Mouse (Mus musculus) lung, embryonic 16.5 days (tissue): ENCODE measurements at regions not wholly inside any gene's neighbourhood (a gene's known extent, or its start where the extent isn't known, plus 50 kb on each side); places are given as distances from the start of the nearest gene placed in this dataset.
A peak's percentile ranks its signal among the peaks of the same experiment; 100 is the strongest.
"Not testable (repeated sequence)": the region's sequence is repeated elsewhere in the genome, so short reads cannot be mapped to it uniquely, and the experiment has no call there.

Source experiments
- ATAC-seq: fragments of 200-750 bp; cut with Nextera tagmentation; 2 replicates; pipeline ENCODE4 v1.8.0; 2017; ENCODE audit warnings: low read depth, mild to moderate bottlenecking, moderate library complexity
- H3K27ac ChIP-seq: fragments of 300-500 bp; sonication (generic); 2 replicates; pipeline ENCODE4 v1.5.1; 2014; ENCODE audit warnings: mild to moderate bottlenecking, control low read depth, low read length
- H3K27me3 ChIP-seq: fragments of 300-500 bp; sonication (generic); 2 replicates; pipeline ENCODE4 v1.6.1; 2014; ENCODE audit warnings: low read depth, low read length, mixed read lengths; ENCODE audit not compliant: control insufficient read depth, insufficient read depth
- H3K36me3 ChIP-seq: fragments of 300-500 bp; sonication (generic); 2 replicates; pipeline ENCODE4 v1.6.1; 2014; ENCODE audit warnings: low read length; ENCODE audit not compliant: control insufficient read depth, insufficient read depth
- H3K4me1 ChIP-seq: fragments of 300-500 bp; sonication (generic); replicated peaks from 2 replicates; pipeline ENCODE4 v1.6.1; 2014; ENCODE audit warnings: low read length, mixed read lengths; ENCODE audit not compliant: control insufficient read depth, insufficient read depth
- H3K4me2 ChIP-seq: fragments of 300-500 bp; sonication (generic); 2 replicates; pipeline ENCODE4 v1.6.1; 2014; ENCODE audit warnings: low read depth, low read length, control low read depth
- H3K4me3 ChIP-seq: fragments of 300-500 bp; sonication (generic); 2 replicates; pipeline ENCODE4 v1.5.1; 2014; ENCODE audit warnings: mild to moderate bottlenecking, low read length, control low read depth
- H3K9ac ChIP-seq: fragments of 300-500 bp; sonication (generic); 2 replicates; pipeline ENCODE4 v1.6.1; 2014; ENCODE audit warnings: low read length, control low read depth
- H3K9me3 ChIP-seq: fragments of 300-500 bp; sonication (generic); 2 replicates; pipeline ENCODE4 v1.6.1; 2016; ENCODE audit warnings: low read length; ENCODE audit not compliant: control insufficient read depth
- WGBS: fragments of 180-500 bp; shearing (Covaris S2); extraction: QIAGEN DNeasy Blood & Tissue Kit; methylation state at CpG from one replicate; pipeline ENCODE4 v1.1.7; 2014; 5-methylcytosine and 5-hydroxymethylcytosine counted together

DNA sequence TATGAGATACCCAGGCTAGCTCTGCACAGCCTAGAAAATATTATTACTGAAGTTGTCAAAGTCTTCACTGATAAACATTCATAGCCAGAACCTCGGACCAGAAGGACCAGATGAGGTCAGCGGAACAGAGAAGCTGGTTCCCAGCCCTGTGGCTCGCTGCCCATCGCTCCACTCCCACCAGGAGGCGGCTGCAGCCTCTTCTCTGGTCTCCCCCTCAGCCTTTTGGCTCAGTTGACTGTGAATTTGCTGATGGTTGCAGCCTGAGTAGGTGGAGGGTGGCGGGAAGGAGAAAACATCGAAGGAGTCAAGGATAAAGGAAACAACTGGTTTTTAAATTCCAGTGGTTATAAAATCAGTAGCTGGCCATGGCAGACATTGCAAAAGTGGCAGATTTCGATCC, 221.7 kb upstream of the Klf3 start:
- Histone ChIP-seq H3K27me3 (no peaks in the 10 kb centered on the region), H3K4me3 (no peak overlapping the region), H3K27ac (no peak overlapping the region), H3K9ac (no peak overlapping the region), H3K4me2 (no peak overlapping the region), H3K36me3 (no peaks in the 10 kb centered on the region), H3K9me3 (no peaks in the 10 kb centered on the region), H3K4me1 (peaks cover 31% of the 10 kb centered on the region)
- ATAC-seq: peak; percentile 41; the same call in 1 of the 2 replicates
- 49% methylated on average over 8 of the region's 8 CpGs for WGBS

DNA sequence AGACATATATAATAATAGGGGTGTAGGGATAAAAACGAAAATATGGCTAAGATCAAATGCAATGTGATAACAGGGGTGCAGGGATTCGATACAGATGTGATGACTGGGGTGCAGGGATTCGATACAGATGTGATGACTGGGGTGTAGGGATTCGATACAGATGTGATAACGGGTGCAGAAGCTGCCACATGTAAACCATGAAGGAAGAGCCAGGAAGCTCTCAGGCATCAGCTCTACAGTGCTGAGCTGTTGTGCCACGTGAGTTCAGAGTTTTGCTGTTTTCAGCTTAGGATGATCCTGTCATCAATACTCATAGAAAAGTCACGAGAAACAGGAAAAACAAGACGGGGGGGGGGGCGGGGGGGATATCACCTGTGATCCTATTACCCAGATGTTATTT, 221.2 kb upstream of the Klf3 start:
- no peaks in the 10 kb centered on the region for H3K9me3 ChIP-seq
- H3K36me3 ChIP-seq: no peaks in the 10 kb centered on the region
- peaks cover 28% of the 10 kb centered on the region for H3K4me1 ChIP-seq
- ATAC-seq: no peak
- H3K27me3 ChIP-seq: no peaks in the 10 kb centered on the region
- 66% methylated on average over 9 of the region's 9 CpGs for WGBS
- H3K27ac ChIP-seq: no peak overlapping the region
- no peak overlapping the region for H3K4me2 ChIP-seq
- H3K9ac ChIP-seq: no peak overlapping the region
- no peak overlapping the region for H3K4me3 ChIP-seq

DNA sequence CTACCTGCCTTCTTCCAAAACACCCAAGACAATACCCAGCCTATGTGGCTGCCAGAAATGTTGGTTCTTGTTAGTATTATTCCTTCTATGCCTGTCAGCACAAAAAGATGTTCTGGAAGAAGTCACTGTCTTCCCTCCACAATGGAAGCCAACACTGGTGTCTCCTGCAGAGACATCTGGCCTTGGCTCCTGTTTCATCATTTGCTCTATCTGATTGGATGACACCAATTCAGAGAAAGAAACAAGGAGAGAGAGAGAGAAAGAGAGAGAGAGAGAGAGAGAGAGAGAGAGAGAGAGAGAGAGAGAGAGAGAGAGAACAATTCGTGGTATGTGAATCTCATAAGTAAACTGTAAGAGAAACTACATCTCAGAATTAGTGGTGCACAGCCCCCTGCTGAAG, 218.9 kb upstream of the Klf3 start:
- Histone ChIP-seq H3K4me1 (peaks cover 25% of the 10 kb centered on the region), H3K9me3 (no peaks in the 10 kb centered on the region), H3K4me2 (no peak overlapping the region), H3K4me3 (no peak overlapping the region), H3K9ac (no peak overlapping the region), H3K36me3 (no peaks in the 10 kb centered on the region), H3K27me3 (no peaks in the 10 kb centered on the region), H3K27ac (no peak overlapping the region)
- 53% methylated on average over 1 of the region's 1 CpGs for WGBS
- no peak for ATAC-seq

DNA sequence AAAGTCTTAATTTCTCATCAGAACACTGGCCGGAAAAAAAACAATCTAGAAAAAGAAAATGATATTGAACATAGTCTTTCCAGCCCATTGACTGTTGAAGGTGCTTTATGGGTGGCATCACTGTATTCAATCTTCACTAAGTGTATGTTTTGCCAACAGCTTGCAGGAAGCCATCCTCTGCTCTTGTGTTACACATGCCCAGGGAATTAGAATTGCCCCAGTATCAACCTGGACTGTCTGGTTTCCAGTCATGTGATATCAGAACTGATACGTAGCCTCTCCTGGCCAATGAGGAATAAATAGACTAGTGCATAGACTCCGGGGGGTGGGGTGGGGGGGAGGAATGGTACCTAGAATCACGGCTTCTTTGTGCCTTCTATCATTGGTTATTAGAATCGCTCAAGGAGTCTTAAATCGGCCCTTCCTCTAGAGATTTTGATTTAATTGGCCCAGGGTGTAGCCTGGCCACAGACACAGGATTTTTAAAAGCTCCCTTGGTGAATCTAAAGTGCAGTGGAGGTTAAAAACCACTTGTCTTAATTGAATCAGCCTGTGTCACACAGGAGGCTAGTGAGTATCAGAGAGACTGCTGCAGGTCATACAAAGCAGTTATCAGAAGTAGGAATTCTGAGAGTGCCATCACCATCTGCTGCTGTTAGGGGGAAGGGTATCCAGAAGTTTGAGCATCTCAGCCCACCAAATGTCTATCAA, 218.0 kb upstream of the Klf3 start:
- Histone ChIP-seq H3K9ac (no peak overlapping the region), H3K4me2 (no peak overlapping the region), H3K27me3 (no peaks in the 10 kb centered on the region), H3K36me3 (no peaks in the 10 kb centered on the region), H3K9me3 (no peaks in the 10 kb centered on the region), H3K27ac (no peak overlapping the region), H3K4me3 (no peak overlapping the region), H3K4me1 (peaks cover 15% of the 10 kb centered on the region)
- no peak for ATAC-seq
- WGBS: 84% methylated on average over 6 of the region's 6 CpGs

- H3K9me3 ChIP-seq: no peaks in the 10 kb centered on the region
- H3K27me3 ChIP-seq: no peaks in the 10 kb centered on the region
- H3K4me2 ChIP-seq: no peak overlapping the region
- no peak for ATAC-seq
- peaks cover 12% of the 10 kb centered on the region for H3K4me1 ChIP-seq
- no peak overlapping the region for H3K4me3 ChIP-seq
- no peak overlapping the region for H3K27ac ChIP-seq
- no peaks in the 10 kb centered on the region for H3K36me3 ChIP-seq
- no peak overlapping the region for H3K9ac ChIP-seq
- WGBS: 86% methylated on average over 6 of the region's 6 CpGs
Measured at GRCm38 (mm10) chr5:64586316-64586715, 216.9 kb upstream of the Klf3 start.

DNA sequence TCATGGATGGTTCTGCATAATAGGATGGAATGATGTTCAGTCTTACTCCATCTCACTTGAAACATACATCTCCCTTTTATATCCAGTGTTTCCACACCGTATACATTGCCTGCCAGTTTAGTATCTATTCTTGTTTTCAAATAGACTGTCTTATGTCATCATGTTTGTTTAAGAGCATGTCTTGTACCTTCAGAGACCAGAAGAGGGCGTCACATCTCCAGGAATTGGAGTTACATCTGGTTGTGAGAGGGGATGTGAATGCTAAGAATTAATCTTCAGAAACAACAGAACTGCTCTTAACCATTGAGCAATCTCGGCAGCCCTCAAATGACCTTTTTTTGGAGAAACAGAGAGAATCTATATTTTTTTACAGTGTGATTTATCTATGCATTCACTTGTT, 216.3 kb upstream of the Klf3 start:
- H3K36me3 ChIP-seq: no peaks in the 10 kb centered on the region
- no peak overlapping the region for H3K9ac ChIP-seq
- H3K4me1 ChIP-seq: peaks cover 10% of the 10 kb centered on the region
- H3K4me2 ChIP-seq: no peak overlapping the region
- 81% methylated on average over 3 of the region's 3 CpGs for WGBS
- no peaks in the 10 kb centered on the region for H3K9me3 ChIP-seq
- no peak overlapping the region for H3K27ac ChIP-seq
- no peak overlapping the region for H3K4me3 ChIP-seq
- ATAC-seq: no peak
- H3K27me3 ChIP-seq: no peaks in the 10 kb centered on the region

- 20% methylated on average over 8 of the region's 8 CpGs for WGBS
- no peak overlapping the region for H3K4me2 ChIP-seq
- no peak overlapping the region for H3K4me3 ChIP-seq
- H3K36me3 ChIP-seq: no peaks in the 10 kb centered on the region
- ATAC-seq: peak; percentile 65
- no peak overlapping the region for H3K9ac ChIP-seq
- no peaks in the 10 kb centered on the region for H3K27me3 ChIP-seq
- H3K9me3 ChIP-seq: no peaks in the 10 kb centered on the region
- peaks cover 10% of the 10 kb centered on the region for H3K4me1 ChIP-seq
- H3K27ac ChIP-seq: peak overlapping the region; percentile 50
Measured at GRCm38 (mm10) chr5:64587895-64588738, 215.1 kb upstream of the Klf3 start.

GRCm38 (mm10) chr5:64588768-64589167, 214.4 kb upstream of the Klf3 start:
- H3K36me3 ChIP-seq, H3K9ac ChIP-seq, ATAC-seq, H3K9me3 ChIP-seq, H3K4me1 ChIP-seq, H3K27ac ChIP-seq, H3K4me3 ChIP-seq, H3K27me3 ChIP-seq, H3K4me2 ChIP-seq: not testable (repeated sequence)
- WGBS: 92% methylated on average over 8 of the region's 8 CpGs

- Histone ChIP-seq H3K9me3 (no peaks in the 10 kb centered on the region), H3K36me3 (no peaks in the 10 kb centered on the region), H3K4me1 (peaks cover 11% of the 10 kb centered on the region), H3K9ac (no peak overlapping the region), H3K4me2 (no peak overlapping the region), H3K27me3 (no peaks in the 10 kb centered on the region), H3K27ac (peak overlapping the region; percentile 31; the same call in 1 of the 2 replicates), H3K4me3 (no peak overlapping the region)
- 55% methylated on average over 5 of the region's 5 CpGs for WGBS
- ATAC-seq: peak; percentile 52; the same call in 1 of the 2 replicates
Measured at GRCm38 (mm10) chr5:64590036-64590435, 213.2 kb upstream of the Klf3 start.
